Mouse (Mus musculus) macrophage (primary cell): ENCODE measurements around the gene Fastkd5. TPM values are rescaled to one million over a fixed set of nuclear protein-coding genes. Genes with fewer than 3 reads are reported as not detected.

ENCODE experiments used
- H3K27ac ChIP-seq: fragments of 350-480 bp; formaldehyde crosslinking; 2 replicates; pipeline ENCODE4 v1.9.0; 2021
- H3K36me3 ChIP-seq: fragments of 350-480 bp; formaldehyde crosslinking; 2 replicates; pipeline ENCODE4 v1.9.0; 2021; ENCODE audit errors: inconsistent target
- H3K4me3 ChIP-seq: fragments of 350-480 bp; formaldehyde crosslinking; 2 replicates; pipeline ENCODE4 v1.9.0; 2021; ENCODE audit errors: inconsistent target
- H3K79me2 ChIP-seq: fragments of 350-480 bp; formaldehyde crosslinking; 2 replicates; pipeline ENCODE4 v1.9.0; 2021; ENCODE audit errors: inconsistent target
- WGBS: methylation state at CpG from one replicate; pipeline ENCODE4 v1.1.7; 2026; ENCODE audit warnings: inconsistent platforms; ENCODE audit not compliant: missing documents; 5-methylcytosine and 5-hydroxymethylcytosine counted together
- polyA plus RNA-seq: library from polyadenylated mRNA; stranded (reverse); fragments of 250-400 nt; gene quantifications from 3 replicates; pipeline ENCODE4 v1.2.4, GENCODE M21; 2018; ENCODE audit warnings: inconsistent platforms

Fastkd5 gene
- polyA plus RNA-seq, 1 experiment from 2014 or later = 6.4 TPM

- Histone ChIP-seq H3K79me2 (no peaks in the 10 kb centered on the region), H3K4me3 (no peak overlapping the region), H3K36me3 (peaks cover 18% of the 10 kb centered on the region), H3K27ac (no peak overlapping the region)
- whole genome bisulfite sequencing = 86% methylated on average over 3 of the region's 3 CpGs
These were observed 16.7 kb downstream of the Fastkd5 start for GRCm38 (mm10) chr2:130613091-130613490.

DNA sequence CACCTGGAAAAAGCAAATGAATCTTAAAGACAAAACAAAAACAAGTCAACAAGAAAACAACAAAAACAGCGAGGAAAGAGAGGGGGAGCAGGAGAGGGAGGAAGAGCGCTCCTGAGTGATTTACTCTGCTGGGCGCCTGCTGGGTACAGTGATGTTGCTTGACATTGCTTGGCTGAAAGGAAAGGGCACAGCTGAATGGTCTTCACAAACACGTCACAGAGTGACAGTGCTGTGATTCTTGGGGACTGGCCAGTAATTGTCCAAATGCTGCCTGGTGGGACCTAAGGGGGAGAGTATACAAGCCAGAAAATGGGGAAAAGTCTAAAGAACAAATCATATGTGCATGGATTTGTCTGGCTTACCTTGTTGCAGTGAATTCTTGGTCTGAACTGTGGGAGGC, 27.6 kb downstream of the Fastkd5 start:
- WGBS = 94% methylated on average over 4 of the region's 4 CpGs
- Histone ChIP-seq H3K79me2 (no peaks in the 10 kb centered on the region), H3K36me3 (peaks cover 42% of the 10 kb centered on the region), H3K4me3 (no peak overlapping the region), H3K27ac (no peak overlapping the region)

GRCm38 (mm10) chr2:130598399-130598798, 31.4 kb downstream of the Fastkd5 start:
- Histone ChIP-seq H3K36me3 (peaks cover 40% of the 10 kb centered on the region), H3K4me3 (no peak overlapping the region), H3K79me2 (no peaks in the 10 kb centered on the region), H3K27ac (no peak overlapping the region)
- 95% methylated on average over 3 of the region's 3 CpGs for WGBS

- 60% methylated on average over 1 of the region's 1 CpGs for WGBS
- peaks cover 32% of the 10 kb centered on the region for H3K36me3 ChIP-seq
- no peak overlapping the region for H3K4me3 ChIP-seq
These were observed 32.2 kb downstream of the Fastkd5 start for GRCm38 (mm10) chr2:130597601-130598010.

GRCm38 (mm10) chr2:130595596-130595995, 34.2 kb downstream of the Fastkd5 start:
- H3K4me3 ChIP-seq = no peak overlapping the region
- H3K36me3 ChIP-seq = peaks cover 31% of the 10 kb centered on the region
- H3K27ac ChIP-seq = no peak overlapping the region
- 100% methylated on average over 1 of the region's 1 CpGs for WGBS
- H3K79me2 ChIP-seq = no peaks in the 10 kb centered on the region

More at GRCm38 (mm10) chr2:130597601-130598010, 32.2 kb downstream of the Fastkd5 start:
- H3K79me2 ChIP-seq = no peaks in the 10 kb centered on the region
- H3K27ac ChIP-seq = no peak overlapping the region

GRCm38 (mm10) chr2:130591016-130591415, 38.8 kb downstream of the Fastkd5 start:
- no peak overlapping the region for H3K27ac ChIP-seq
- peaks cover 14% of the 10 kb centered on the region; the same call in 1 of the 2 replicates for H3K36me3 ChIP-seq
- H3K4me3 ChIP-seq = no peak overlapping the region
- WGBS = 100% methylated on average over 2 of the region's 2 CpGs
- no peaks in the 10 kb centered on the region for H3K79me2 ChIP-seq

GRCm38 (mm10) chr2:130589761-130590160, 40.1 kb downstream of the Fastkd5 start:
- H3K36me3 ChIP-seq = peaks cover 10% of the 10 kb centered on the region; the same call in 1 of the 2 replicates
- no peak overlapping the region for H3K4me3 ChIP-seq
- H3K79me2 ChIP-seq = no peaks in the 10 kb centered on the region
- 94% methylated on average over 2 of the region's 2 CpGs for WGBS
- H3K27ac ChIP-seq = no peak overlapping the region

GRCm38 (mm10) chr2:130589157-130589556, 40.7 kb downstream of the Fastkd5 start:
- WGBS = 83% methylated on average over 4 of the region's 4 CpGs

DNA sequence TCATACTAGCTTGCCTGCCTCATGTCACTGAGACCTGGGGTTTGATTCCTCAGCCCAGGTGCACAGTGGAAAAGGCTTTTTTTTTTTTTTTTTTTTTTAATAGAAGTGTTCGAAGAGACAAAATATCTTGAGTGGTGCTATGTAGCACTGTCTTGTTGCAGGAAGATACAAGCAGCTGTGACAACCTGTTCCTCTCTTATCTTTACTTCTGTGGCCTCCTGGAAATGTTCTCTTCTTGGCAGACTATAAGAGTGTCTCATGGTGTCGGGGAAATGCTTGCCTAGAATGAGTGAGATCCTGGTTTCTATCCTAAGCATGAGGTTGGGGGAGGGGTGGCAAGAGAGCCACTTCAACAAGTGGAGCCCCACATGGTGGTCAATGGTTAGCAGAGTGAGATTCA, 41.5 kb downstream of the Fastkd5 start:
- Histone ChIP-seq H3K36me3 (peaks cover 8% of the 10 kb centered on the region; the same call in 1 of the 2 replicates), H3K27ac (no peak overlapping the region), H3K4me3 (no peak overlapping the region), H3K79me2 (no peaks in the 10 kb centered on the region)
- 85% methylated on average over 2 of the region's 2 CpGs for WGBS

More at GRCm38 (mm10) chr2:130589157-130589556, 40.7 kb downstream of the Fastkd5 start:
- no peak overlapping the region for H3K27ac ChIP-seq
- H3K79me2 ChIP-seq = no peaks in the 10 kb centered on the region
- H3K36me3 ChIP-seq = peaks cover 8% of the 10 kb centered on the region; the same call in 1 of the 2 replicates
- no peak overlapping the region for H3K4me3 ChIP-seq

- WGBS = 60% methylated on average over 6 of the region's 6 CpGs
- Histone ChIP-seq H3K4me3 (no peak overlapping the region), H3K79me2 (no peaks in the 10 kb centered on the region), H3K27ac (no peak overlapping the region), H3K36me3 (peaks cover under 1% of the 10 kb centered on the region; the same call in 1 of the 2 replicates)
These were observed 43.8 kb downstream of the Fastkd5 start for GRCm38 (mm10) chr2:130586016-130586415.

DNA sequence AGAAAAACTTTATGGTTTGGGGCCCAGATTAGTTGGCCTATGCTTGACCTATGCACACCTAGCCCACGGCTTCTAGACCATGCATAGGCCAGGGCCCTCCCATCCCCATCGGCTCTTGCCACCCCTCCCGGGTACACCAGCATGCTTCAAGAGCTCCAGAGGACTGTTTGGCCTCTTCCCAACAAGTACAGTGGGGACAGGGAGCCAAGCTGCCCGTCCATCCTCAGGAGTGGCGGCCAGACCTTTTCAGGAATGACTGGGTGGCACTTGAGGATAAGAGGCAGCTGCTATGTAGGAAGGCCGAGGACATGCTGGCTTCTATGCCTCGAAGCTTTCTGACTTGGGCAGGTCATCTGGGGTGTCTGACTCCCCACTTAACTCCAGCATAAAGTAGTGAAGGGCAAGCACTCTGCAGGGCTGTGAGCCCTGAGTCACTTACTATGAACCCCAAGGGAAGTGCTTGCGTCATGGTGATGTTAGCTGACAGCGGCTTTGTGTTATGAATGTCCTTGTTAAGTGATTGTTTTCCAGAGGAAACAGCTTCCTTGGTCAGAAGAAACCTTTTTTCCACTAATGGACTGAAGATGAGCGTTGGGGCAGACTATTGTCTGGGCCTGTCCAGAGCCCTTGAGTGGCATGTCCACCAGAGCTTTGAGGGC, 45.8 kb downstream of the Fastkd5 start:
- no peaks in the 10 kb centered on the region for H3K36me3 ChIP-seq
- H3K4me3 ChIP-seq = no peak overlapping the region
- H3K79me2 ChIP-seq = no peaks in the 10 kb centered on the region
- no peak overlapping the region for H3K27ac ChIP-seq
- WGBS = 89% methylated on average over 10 of the region's 10 CpGs

- Histone ChIP-seq H3K79me2 (no peaks in the 10 kb centered on the region), H3K36me3 (no peaks in the 10 kb centered on the region), H3K27ac (no peak within 1 kb of the TSS), H3K4me3 (no peak within 1 kb of the TSS)
- 72% methylated on average over 10 of the region's 10 CpGs for WGBS
These were observed 47.3 kb downstream of the Fastkd5 start, which contains the start of gene Avp for GRCm38 (mm10) chr2:130582552-130582951. Gene Avp (minus strand): TSS chr2:130582554.

DNA sequence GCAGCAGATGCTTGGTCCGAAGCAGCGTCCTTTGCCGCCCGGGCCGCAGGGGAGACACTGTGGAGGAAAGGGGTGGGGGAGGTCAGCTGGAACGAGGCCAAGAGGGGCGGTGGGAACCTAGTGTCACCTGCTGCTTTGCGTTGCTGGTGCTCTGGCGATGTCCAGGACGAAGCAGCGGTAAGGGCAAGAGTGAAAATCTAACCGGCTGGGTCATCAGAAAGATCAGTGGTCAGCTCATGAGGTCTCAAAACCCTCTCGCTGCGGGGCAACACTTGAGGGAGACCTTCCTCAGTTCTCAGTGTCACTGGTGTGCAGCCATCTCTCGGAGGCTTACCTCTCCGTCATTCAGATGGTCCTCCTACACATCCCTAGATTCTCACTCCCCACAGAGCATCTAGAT, 48.6 kb downstream of the Fastkd5 start:
- 12% methylated on average over 16 of the region's 16 CpGs for WGBS

GRCm38 (mm10) chr2:130579791-130580190, 50.0 kb downstream of the Fastkd5 start:
- no peaks in the 10 kb centered on the region for H3K36me3 ChIP-seq
- H3K4me3 ChIP-seq = no peak overlapping the region
- no peak overlapping the region for H3K27ac ChIP-seq
- WGBS = 10% methylated on average over 8 of the region's 8 CpGs
- no peaks in the 10 kb centered on the region for H3K79me2 ChIP-seq

More for the DNA sequence above, 48.6 kb downstream of the Fastkd5 start:
- no peaks in the 10 kb centered on the region for H3K36me3 ChIP-seq
- no peak overlapping the region for H3K4me3 ChIP-seq
- no peak overlapping the region for H3K27ac ChIP-seq
- no peaks in the 10 kb centered on the region for H3K79me2 ChIP-seq

GRCm38 (mm10) chr2:130578148-130578547, 51.7 kb downstream of the Fastkd5 start:
- H3K4me3 ChIP-seq = no peak overlapping the region
- no peaks in the 10 kb centered on the region for H3K36me3 ChIP-seq

More at GRCm38 (mm10) chr2:130578148-130578547, 51.7 kb downstream of the Fastkd5 start:
- Histone ChIP-seq H3K27ac (no peak overlapping the region), H3K79me2 (no peaks in the 10 kb centered on the region)
- 21% methylated on average over 11 of the region's 11 CpGs for WGBS
